Mouse (Mus musculus): Measurements from ENCODE around the gene Mamdc4. TPM values are rescaled to one million over a fixed set of nuclear protein-coding genes. Genes with fewer than 3 reads are reported as not detected.

The Mamdc4 gene
- polyA plus RNA-seq, 1 experiment from 2014 or later = 3.1 TPM

DNA sequence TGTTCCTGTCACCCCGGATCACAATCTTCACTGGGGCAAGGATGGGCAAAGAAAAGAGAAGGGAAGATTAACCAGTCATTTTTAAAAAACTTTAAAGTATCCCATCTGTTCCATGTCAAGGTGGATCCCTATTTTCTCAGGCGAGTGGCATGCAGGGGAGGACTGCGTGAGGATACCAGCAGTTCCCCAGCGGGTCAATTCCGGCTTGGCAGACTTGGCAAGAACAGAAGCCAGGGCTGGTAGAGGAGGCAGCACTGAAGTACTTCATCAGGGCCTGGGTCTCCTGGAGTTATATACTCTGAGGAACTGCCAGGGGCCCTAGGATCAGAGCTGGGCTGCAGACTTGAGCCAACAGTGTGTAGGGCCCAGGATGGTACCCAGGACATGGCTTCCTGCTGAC lies 27.9 kb upstream of the Mamdc4 start:
- H3K27me3 ChIP-seq (ENCODE audit: control insufficient read depth, insufficient read depth, low read depth, low read length) = no peaks in the 10 kb centered on the region
- 89% methylated on average over 5 of the region's 5 CpGs for WGBS
- H3K4me2 ChIP-seq (ENCODE audit: low read depth, low read length) = no peak overlapping the region
- H3K4me1 ChIP-seq (replicated peaks; ENCODE audit: control insufficient read depth, insufficient read depth, low read length) = peaks cover 8% of the 10 kb centered on the region
- H3K9ac ChIP-seq (ENCODE audit: low read length) = no peak overlapping the region
- H3K9me3 ChIP-seq (ENCODE audit: control insufficient read depth, low read length) = no peaks in the 10 kb centered on the region
- ATAC-seq (ENCODE audit: low read depth) = no peak
- no peak overlapping the region for H3K27ac ChIP-seq (ENCODE audit: low read length)
- H3K36me3 ChIP-seq (ENCODE audit: control insufficient read depth, insufficient read depth, low read length) = peaks cover 41% of the 10 kb centered on the region
- H3K4me3 ChIP-seq (ENCODE audit: low read length) = no peak overlapping the region

DNA sequence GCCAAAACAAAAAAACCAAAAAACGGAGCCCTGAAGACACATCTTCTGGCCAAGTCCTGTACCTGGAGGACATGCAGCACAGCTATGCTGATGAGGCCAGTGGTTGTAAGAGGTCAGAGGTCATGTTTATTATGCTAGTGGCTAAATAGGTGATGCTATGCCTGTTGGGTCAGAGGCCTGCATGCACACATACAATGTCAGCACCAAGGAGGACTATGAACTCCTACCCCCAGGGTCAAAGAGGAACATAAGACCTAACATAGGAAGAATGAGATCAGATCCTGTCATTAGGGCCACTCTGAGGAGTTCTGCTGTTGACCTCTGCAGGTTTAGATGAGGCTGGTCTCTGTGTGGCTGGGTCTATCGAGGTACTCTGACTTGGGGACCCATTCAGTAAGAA lies 25.4 kb upstream of the Mamdc4 start:
- H3K9ac ChIP-seq (ENCODE audit: low read length) = no peak overlapping the region
- H3K4me1 ChIP-seq (replicated peaks; ENCODE audit: control insufficient read depth, insufficient read depth, low read length) = no peaks in the 10 kb centered on the region
- no peak for ATAC-seq (ENCODE audit: low read depth)
- no peak overlapping the region for H3K4me3 ChIP-seq (ENCODE audit: low read length)
- H3K36me3 ChIP-seq (ENCODE audit: control insufficient read depth, insufficient read depth, low read length) = peaks cover 58% of the 10 kb centered on the region
- H3K9me3 ChIP-seq (ENCODE audit: control insufficient read depth, low read length) = no peaks in the 10 kb centered on the region
- no peak overlapping the region for H3K4me2 ChIP-seq (ENCODE audit: low read depth, low read length)
- 84% methylated on average over 2 of the region's 2 CpGs for WGBS
- H3K27ac ChIP-seq (ENCODE audit: low read length) = no peak overlapping the region
- H3K27me3 ChIP-seq (ENCODE audit: control insufficient read depth, insufficient read depth, low read depth, low read length) = no peaks in the 10 kb centered on the region

DNA sequence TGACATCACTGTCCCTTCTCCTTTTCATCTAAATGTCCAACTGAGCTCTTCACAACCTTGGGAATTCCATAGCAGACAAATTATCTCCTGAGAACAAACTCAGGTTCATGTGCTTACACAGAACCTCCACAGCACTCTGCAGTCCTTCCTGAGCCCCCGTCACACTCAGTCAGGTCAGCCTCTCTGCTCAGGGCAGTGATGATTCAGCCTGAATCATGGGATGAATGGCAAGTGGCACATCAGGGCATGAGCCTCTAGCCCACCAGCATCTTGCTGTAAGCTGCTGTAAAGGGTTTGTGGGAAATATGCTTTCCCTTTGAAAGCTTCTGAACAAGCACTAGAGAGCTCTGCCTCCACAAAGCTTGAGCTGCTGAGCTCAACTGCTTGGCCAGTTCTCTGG lies 24.1 kb upstream of the Mamdc4 start:
- Histone ChIP-seq H3K4me2 (ENCODE audit: low read depth, low read length) (no peak overlapping the region), H3K27ac (ENCODE audit: low read length) (no peak overlapping the region), H3K4me1 (replicated peaks; ENCODE audit: control insufficient read depth, insufficient read depth, low read length) (no peaks in the 10 kb centered on the region), H3K36me3 (ENCODE audit: control insufficient read depth, insufficient read depth, low read length) (peaks cover 64% of the 10 kb centered on the region), H3K27me3 (ENCODE audit: control insufficient read depth, insufficient read depth, low read depth, low read length) (no peaks in the 10 kb centered on the region), H3K4me3 (ENCODE audit: low read length) (no peak overlapping the region), H3K9ac (ENCODE audit: low read length) (no peak overlapping the region), H3K9me3 (ENCODE audit: control insufficient read depth, low read length) (no peaks in the 10 kb centered on the region)
- WGBS = 93% methylated on average over 1 of the region's 1 CpGs
- no peak for ATAC-seq (ENCODE audit: low read depth)

DNA sequence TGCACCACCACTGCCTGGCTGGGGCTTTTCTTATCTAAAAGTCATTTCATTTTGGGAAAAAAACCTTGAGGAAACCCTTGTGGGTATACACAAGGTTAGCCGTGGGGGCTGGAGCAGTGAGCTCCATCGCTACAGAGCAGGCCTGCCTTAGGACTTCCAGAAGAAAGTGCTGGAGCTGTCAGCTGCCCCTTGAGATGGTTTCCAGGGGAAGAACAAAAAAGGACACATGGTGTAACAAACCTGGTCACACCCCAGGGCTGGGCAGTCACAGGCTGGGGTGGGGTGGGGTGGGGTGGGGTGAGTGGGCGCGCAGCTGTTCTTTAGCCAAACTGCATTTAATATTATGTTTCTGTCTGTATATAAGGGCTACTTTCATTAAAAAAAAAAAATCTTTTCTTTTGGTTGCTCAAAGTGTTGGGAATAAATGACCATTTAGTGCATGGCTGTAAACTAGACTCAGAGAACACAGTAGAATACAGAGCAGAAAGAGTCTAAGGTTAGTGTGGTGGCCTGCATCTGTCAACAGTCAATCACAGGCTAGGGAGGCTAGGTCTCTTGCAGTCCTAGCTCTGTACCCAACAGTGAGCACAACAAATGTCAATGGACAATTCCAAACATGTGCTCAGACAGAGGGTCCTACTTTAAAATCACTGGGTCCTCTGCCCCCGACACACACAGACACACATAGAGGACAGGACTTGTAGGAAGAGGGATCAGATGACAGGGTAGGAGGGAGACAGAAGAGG lies 22.3 kb upstream of the Mamdc4 start:
- no peak overlapping the region for H3K9ac ChIP-seq (ENCODE audit: low read length)
- no peaks in the 10 kb centered on the region for H3K9me3 ChIP-seq (ENCODE audit: control insufficient read depth, low read length)
- H3K36me3 ChIP-seq (ENCODE audit: control insufficient read depth, insufficient read depth, low read length) = peaks cover 77% of the 10 kb centered on the region
- ATAC-seq (ENCODE audit: low read depth) = no peak
- no peak overlapping the region for H3K4me2 ChIP-seq (ENCODE audit: low read depth, low read length)
- no peak overlapping the region for H3K27ac ChIP-seq (ENCODE audit: low read length)
- H3K4me1 ChIP-seq (replicated peaks; ENCODE audit: control insufficient read depth, insufficient read depth, low read length) = no peaks in the 10 kb centered on the region
- 93% methylated on average over 5 of the region's 5 CpGs for WGBS
- H3K27me3 ChIP-seq (ENCODE audit: control insufficient read depth, insufficient read depth, low read depth, low read length) = no peaks in the 10 kb centered on the region
- H3K4me3 ChIP-seq (ENCODE audit: low read length) = no peak overlapping the region

DNA sequence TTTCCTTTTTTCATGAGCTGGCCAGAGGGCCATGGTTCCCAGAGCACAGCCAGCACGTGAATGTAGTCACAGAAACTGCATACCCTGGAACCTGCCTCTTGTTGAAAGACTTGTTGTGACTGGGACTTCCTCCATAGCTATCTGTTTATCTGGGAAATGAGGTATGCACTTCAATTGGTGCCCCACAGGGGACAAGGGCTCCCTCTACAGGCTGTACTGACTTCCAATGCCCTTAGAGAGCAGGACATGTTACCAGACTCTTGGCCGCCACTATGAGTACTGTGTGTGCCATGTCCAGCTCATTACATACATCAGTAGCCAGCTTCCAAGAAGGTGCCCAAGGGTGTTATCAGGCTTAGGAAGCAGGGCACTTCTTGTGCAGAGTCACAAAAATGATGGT lies 17.2 kb upstream of the Mamdc4 start:
- no peak for ATAC-seq (ENCODE audit: low read depth)
- H3K4me2 ChIP-seq (ENCODE audit: low read depth, low read length) = no peak overlapping the region
- H3K36me3 ChIP-seq (ENCODE audit: control insufficient read depth, insufficient read depth, low read length) = peaks cover 53% of the 10 kb centered on the region
- H3K27ac ChIP-seq (ENCODE audit: low read length) = no peak overlapping the region
- no peaks in the 10 kb centered on the region for H3K4me1 ChIP-seq (replicated peaks; ENCODE audit: control insufficient read depth, insufficient read depth, low read length)
- H3K27me3 ChIP-seq (ENCODE audit: control insufficient read depth, insufficient read depth, low read depth, low read length) = no peaks in the 10 kb centered on the region
- no peak overlapping the region for H3K4me3 ChIP-seq (ENCODE audit: low read length)
- no peaks in the 10 kb centered on the region for H3K9me3 ChIP-seq (ENCODE audit: control insufficient read depth, low read length)
- H3K9ac ChIP-seq (ENCODE audit: low read length) = no peak overlapping the region
- 82% methylated on average over 2 of the region's 2 CpGs for WGBS

DNA sequence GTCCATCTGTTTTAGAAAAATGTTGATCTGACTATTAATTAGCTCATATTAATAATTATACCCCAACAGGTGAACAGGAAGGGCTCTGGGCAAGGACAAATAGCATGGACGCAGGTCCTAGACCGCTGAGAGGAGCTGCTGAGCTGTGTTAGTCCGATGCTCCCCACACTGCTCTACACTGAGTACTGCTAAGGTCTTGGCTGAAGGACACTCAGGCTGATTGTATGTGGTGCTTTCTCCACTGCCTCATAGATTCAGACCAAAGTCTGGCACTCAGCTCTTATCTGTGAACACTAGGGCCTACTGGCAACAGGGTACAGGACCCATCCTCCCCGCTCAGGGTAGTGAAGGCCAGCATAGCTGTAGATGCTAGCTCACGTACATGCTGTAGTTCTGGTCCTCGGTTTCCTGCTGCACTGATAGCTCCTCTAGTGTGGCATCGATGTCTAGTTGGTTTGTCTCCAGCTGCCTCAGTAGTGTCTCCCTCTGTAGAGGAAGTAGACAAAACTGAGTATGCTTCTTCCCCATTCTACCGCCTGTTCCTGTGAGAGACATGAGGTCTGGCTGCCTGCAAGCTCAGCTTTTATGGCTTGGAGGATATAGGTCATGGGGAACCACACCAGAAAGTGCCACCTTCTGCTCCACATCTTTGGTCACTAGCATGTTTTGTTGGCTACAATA lies 13.7 kb upstream of the Mamdc4 start:
- no peaks in the 10 kb centered on the region for H3K4me1 ChIP-seq (replicated peaks; ENCODE audit: control insufficient read depth, insufficient read depth, low read length)
- no peaks in the 10 kb centered on the region for H3K9me3 ChIP-seq (ENCODE audit: control insufficient read depth, low read length)
- H3K4me2 ChIP-seq (ENCODE audit: low read depth, low read length) = no peak overlapping the region
- H3K9ac ChIP-seq (ENCODE audit: low read length) = no peak overlapping the region
- WGBS = 88% methylated on average over 8 of the region's 8 CpGs
- no peak for ATAC-seq (ENCODE audit: low read depth)
- no peaks in the 10 kb centered on the region for H3K27me3 ChIP-seq (ENCODE audit: control insufficient read depth, insufficient read depth, low read depth, low read length)
- no peak overlapping the region for H3K4me3 ChIP-seq (ENCODE audit: low read length)
- peaks cover 45% of the 10 kb centered on the region for H3K36me3 ChIP-seq (ENCODE audit: control insufficient read depth, insufficient read depth, low read length)
- H3K27ac ChIP-seq (ENCODE audit: low read length) = no peak overlapping the region

DNA sequence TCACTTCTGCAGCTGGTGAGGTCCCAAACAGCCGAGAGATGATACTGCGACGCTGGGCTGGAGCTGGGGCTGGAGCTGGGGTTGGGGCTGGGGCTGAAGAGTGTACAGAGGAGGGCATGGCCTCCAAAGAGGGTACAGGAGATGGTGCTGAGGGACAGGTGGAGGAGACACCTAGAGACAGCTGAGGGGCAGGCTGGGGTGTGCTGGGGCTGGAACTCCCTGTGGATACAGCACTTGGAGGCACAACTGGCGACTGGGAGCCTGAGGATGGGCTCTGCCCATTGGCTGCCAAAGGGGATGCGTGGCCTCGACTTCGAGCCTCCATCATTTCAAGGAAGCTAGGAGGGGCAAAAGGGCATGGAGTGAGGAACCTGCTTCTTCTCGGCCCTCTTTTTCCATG lies 12.6 kb upstream of the Mamdc4 start:
- H3K36me3 ChIP-seq (ENCODE audit: control insufficient read depth, insufficient read depth, low read length) = peaks cover 37% of the 10 kb centered on the region
- H3K4me1 ChIP-seq (replicated peaks; ENCODE audit: control insufficient read depth, insufficient read depth, low read length) = peaks cover 2% of the 10 kb centered on the region; the same call in 1 of the 2 replicates
- 86% methylated on average over 8 of the region's 8 CpGs for WGBS
- no peak overlapping the region for H3K4me2 ChIP-seq (ENCODE audit: low read depth, low read length)
- ATAC-seq (ENCODE audit: low read depth) = no peak
- no peak overlapping the region for H3K4me3 ChIP-seq (ENCODE audit: low read length)
- no peaks in the 10 kb centered on the region for H3K27me3 ChIP-seq (ENCODE audit: control insufficient read depth, insufficient read depth, low read depth, low read length)
- H3K9me3 ChIP-seq (ENCODE audit: control insufficient read depth, low read length) = no peaks in the 10 kb centered on the region
- no peak overlapping the region for H3K27ac ChIP-seq (ENCODE audit: low read length)
- no peak overlapping the region for H3K9ac ChIP-seq (ENCODE audit: low read length)

DNA sequence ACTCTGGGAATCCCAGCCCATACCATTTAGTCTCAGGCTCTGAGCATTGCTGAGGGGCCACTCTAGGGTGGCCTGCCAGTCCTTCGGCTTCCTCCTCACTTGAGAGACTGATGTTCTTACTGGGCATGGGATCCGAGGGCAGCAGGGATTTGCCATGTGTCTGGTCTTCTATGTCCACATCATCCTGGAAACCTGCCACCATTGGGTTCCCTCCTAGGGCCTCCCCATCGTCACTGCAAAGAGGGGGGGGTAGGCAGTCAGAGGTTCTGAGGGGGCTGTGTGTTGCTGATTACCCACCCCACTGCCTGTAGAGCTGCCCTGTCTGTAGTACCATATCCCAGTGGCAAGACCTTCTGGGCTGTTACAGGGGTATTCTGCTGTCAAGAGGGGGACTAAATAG lies 11.0 kb upstream of the Mamdc4 start:
- no peak for ATAC-seq (ENCODE audit: low read depth)
- Histone ChIP-seq H3K27ac (ENCODE audit: low read length) (no peak overlapping the region), H3K4me2 (ENCODE audit: low read depth, low read length) (no peak overlapping the region), H3K4me1 (replicated peaks; ENCODE audit: control insufficient read depth, insufficient read depth, low read length) (peaks cover 10% of the 10 kb centered on the region), H3K9me3 (ENCODE audit: control insufficient read depth, low read length) (no peaks in the 10 kb centered on the region), H3K4me3 (ENCODE audit: low read length) (no peak overlapping the region), H3K9ac (ENCODE audit: low read length) (no peak overlapping the region), H3K27me3 (ENCODE audit: control insufficient read depth, insufficient read depth, low read depth, low read length) (peaks cover 8% of the 10 kb centered on the region), H3K36me3 (ENCODE audit: control insufficient read depth, insufficient read depth, low read length) (peaks cover 23% of the 10 kb centered on the region)
- 69% methylated on average over 3 of the region's 3 CpGs for WGBS

DNA sequence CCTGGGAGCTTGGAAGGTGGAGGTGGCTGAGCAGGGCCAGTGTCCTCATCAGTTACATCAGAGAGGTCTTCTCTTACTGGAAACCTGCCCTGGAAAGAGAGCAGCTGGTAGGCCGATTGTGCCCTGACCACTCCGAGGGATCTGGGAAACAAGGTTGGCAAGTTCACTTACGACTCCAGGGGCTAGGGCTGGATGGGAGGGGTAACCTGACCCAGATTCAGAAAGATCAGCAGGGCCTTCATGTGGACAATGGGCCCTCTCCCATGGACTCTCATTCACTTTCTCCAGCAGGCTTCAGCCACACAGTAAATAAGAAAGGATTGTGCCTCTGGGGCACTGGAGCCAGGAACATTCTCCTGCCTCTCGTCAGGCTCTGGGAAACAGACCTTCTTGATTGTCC lies 10.2 kb upstream of the Mamdc4 start:
- Histone ChIP-seq H3K9me3 (ENCODE audit: control insufficient read depth, low read length) (no peaks in the 10 kb centered on the region), H3K9ac (ENCODE audit: low read length) (no peak overlapping the region), H3K4me3 (ENCODE audit: low read length) (no peak overlapping the region), H3K27ac (ENCODE audit: low read length) (no peak overlapping the region), H3K4me2 (ENCODE audit: low read depth, low read length) (no peak overlapping the region), H3K4me1 (replicated peaks; ENCODE audit: control insufficient read depth, insufficient read depth, low read length) (peaks cover 10% of the 10 kb centered on the region), H3K27me3 (ENCODE audit: control insufficient read depth, insufficient read depth, low read depth, low read length) (peaks cover 15% of the 10 kb centered on the region), H3K36me3 (ENCODE audit: control insufficient read depth, insufficient read depth, low read length) (peaks cover 21% of the 10 kb centered on the region)
- ATAC-seq (ENCODE audit: low read depth) = no peak
- 85% methylated on average over 4 of the region's 4 CpGs for WGBS

Data from lung, embryonic 16.5 days (tissue).